Mouse (Mus musculus): ENCODE results near the gene Gm21985. TPM values are rescaled to one million over a fixed set of nuclear protein-coding genes. Genes with fewer than 3 reads are reported as not detected.
A peak's percentile ranks its signal among the peaks of the same experiment; 100 is the strongest.

Gene Gm21985
- polyA plus RNA-seq, 1 experiment from 2014 or later = not detected

- no peaks in the 10 kb centered on the region for H3K9me3 ChIP-seq
- WGBS = under 1% methylated on average over 49 of the region's 49 CpGs
These were observed 188.9 kb downstream of the Gm21985 start, which contains the start of gene Emc7 for GRCm38 (mm10) chr2:112454862-112455564. Emc7 (plus strand) TSS chr2:112454997.

More at GRCm38 (mm10) chr2:112454862-112455564, 188.9 kb downstream of the Gm21985 start, which contains the start of gene Emc7:
- 0 out of 2 replicates have a peak, but pooled peaks cover 2% of the 10 kb centered on the region for H3K36me3 ChIP-seq
- peak within 1 kb of the TSS; percentile 72 for H3K9ac ChIP-seq
- no peaks in the 10 kb centered on the region for H3K27me3 ChIP-seq
- H3K4me3 ChIP-seq = peak within 1 kb of the TSS; percentile 73
- peaks cover 19% of the 10 kb centered on the region for H3K4me1 ChIP-seq (replicated peaks)
- peak within 1 kb of the TSS; percentile 88 for H3K4me2 ChIP-seq
- peak; percentile 98 for ATAC-seq (ENCODE audit: low FRiP score, low read depth)
- peak within 1 kb of the TSS; percentile 86 for H3K27ac ChIP-seq (replicated peaks)

Other genes starting within 250 kb of the Gm21985 start
- not detected in 2 replicates for gene Olfr1311, start 241.9 kb upstream of the Gm21985 start, polyA plus RNA-seq (2015; fragmentation: Nextera tagmentation; extraction: Ambion mirVana)
- gene Olfr1312, start 216.1 kb upstream of the Gm21985 start, polyA plus RNA-seq (2015; fragmentation: Nextera tagmentation; extraction: Ambion mirVana) = not detected in 2 replicates
- not detected in 2 replicates for gene Olfr1313, start 188.5 kb upstream of the Gm21985 start, polyA plus RNA-seq (2015; fragmentation: Nextera tagmentation; extraction: Ambion mirVana)
- 0.05 TPM in 1 of 2 replicates, not detected in the other for gene Olfr1314, start 169.5 kb upstream of the Gm21985 start, polyA plus RNA-seq (2015; fragmentation: Nextera tagmentation; extraction: Ambion mirVana)
- gene Olfr1315-ps1, start 150.9 kb upstream of the Gm21985 start, polyA plus RNA-seq (2015; fragmentation: Nextera tagmentation; extraction: Ambion mirVana) = not detected in 2 replicates
- not detected in 2 replicates for gene Olfr1316, start 131.3 kb upstream of the Gm21985 start, polyA plus RNA-seq (2015; fragmentation: Nextera tagmentation; extraction: Ambion mirVana)
- not detected in 2 replicates for gene Olfr1317, start 126.0 kb upstream of the Gm21985 start, polyA plus RNA-seq (2015; fragmentation: Nextera tagmentation; extraction: Ambion mirVana)
- 0.07 and 0.16 TPM in 2 replicates for gene Olfr1318, start 112.1 kb upstream of the Gm21985 start, polyA plus RNA-seq (2015; fragmentation: Nextera tagmentation; extraction: Ambion mirVana)
- gene Lpcat4, start 26.8 kb upstream of the Gm21985 start, polyA plus RNA-seq (2015; fragmentation: Nextera tagmentation; extraction: Ambion mirVana) = 24.4 and 27.4 TPM in 2 replicates
- 0.04 and 0.05 TPM in 2 replicates for gene Nutm1, start 7.0 kb upstream of the Gm21985 start, polyA plus RNA-seq (2015; fragmentation: Nextera tagmentation; extraction: Ambion mirVana)
- 180 and 199 TPM in 2 replicates for gene Nop10, start 4.4 kb upstream of the Gm21985 start, polyA plus RNA-seq (2015; fragmentation: Nextera tagmentation; extraction: Ambion mirVana)
- 16.4 and 16.9 TPM in 2 replicates for gene Slc12a6, start 489 bp upstream of the Gm21985 start, polyA plus RNA-seq (2015; fragmentation: Nextera tagmentation; extraction: Ambion mirVana)
- gene Emc4, start 101.7 kb downstream of the Gm21985 start, polyA plus RNA-seq (2015; fragmentation: Nextera tagmentation; extraction: Ambion mirVana) = 198 and 201 TPM in 2 replicates
- 29.8 and 30.6 TPM in 2 replicates for gene Katnbl1, start 112.9 kb downstream of the Gm21985 start, polyA plus RNA-seq (2015; fragmentation: Nextera tagmentation; extraction: Ambion mirVana)
- 22.1 and 22.9 TPM in 2 replicates for gene Emc7, start 188.7 kb downstream of the Gm21985 start, polyA plus RNA-seq (2015; fragmentation: Nextera tagmentation; extraction: Ambion mirVana)
- gene Chrm5, start 214.5 kb downstream of the Gm21985 start, polyA plus RNA-seq (2015; fragmentation: Nextera tagmentation; extraction: Ambion mirVana) = 0.84 and 0.93 TPM in 2 replicates
- gene Aven, start 226.7 kb downstream of the Gm21985 start, polyA plus RNA-seq (2015; fragmentation: Nextera tagmentation; extraction: Ambion mirVana) = 3.9 and 4.4 TPM in 2 replicates